In genomic region chr6:52102699-52103098, GRCm38 (mm10) we compare ENCODE assay signal across 15 mouse cellular contexts. TPM values are rescaled to one million over a fixed set of nuclear protein-coding genes. Genes with fewer than 3 reads are reported as not detected.
DNase-seq lines count a peak whose midpoint lies in the region; ATAC-seq and TF ChIP-seq lines count a peak whose summit lies in the region.
"Had no signal": no experiment of that assay in that cellular context is flagged by ENCODE, and none has a peak within 500 bp of the region (broad histone marks: within the 10 kb centered on the region; RNA-seq: fewer than 3 reads in every experiment).

No protein-coding gene starts in this region.

- no peaks in the 10 kb centered on the region for H3K27me3 ChIP-seq in midbrain, embryonic 14.5 days (ENCODE audit: control insufficient read depth, insufficient read depth, low read length)
- no peaks in the 10 kb centered on the region for H3K27me3 ChIP-seq in midbrain, embryonic 16.5 days (ENCODE audit: control insufficient read depth, insufficient read depth, low read depth, low read length)
- H3K27me3 ChIP-seq in embryonic facial prominence, embryonic 14.5 days (replicated peaks; ENCODE audit: control insufficient read depth, insufficient read depth, low read length) = 0 out of 2 replicates have a peak, but pooled peaks cover 3% of the 10 kb centered on the region
- no peaks in the 10 kb centered on the region for H3K27me3 ChIP-seq in stomach, postnatal 0 days (ENCODE audit: control insufficient read depth, insufficient read depth, low read length)
- H3K27me3 ChIP-seq: forebrain, embryonic 13.5 days; midbrain, embryonic 15.5 days had no signal

- no peak for TF ChIP-seq EP300 in stomach, postnatal 0 days (optimal IDR thresholded peaks at IDR 0.05)

- WGBS in midbrain, embryonic 14.5 days = 67% methylated on average over 8 of the region's 8 CpGs
- WGBS in midbrain, embryonic 16.5 days = 57% methylated on average over 8 of the region's 8 CpGs
- WGBS in embryonic facial prominence, embryonic 14.5 days = 48% methylated on average over 8 of the region's 8 CpGs
- 30% methylated on average over 8 of the region's 8 CpGs for WGBS in stomach, postnatal 0 days

- ATAC-seq in midbrain, embryonic 14.5 days (ENCODE audit: low FRiP score, low TSS enrichment) = no peak
- ATAC-seq in midbrain, embryonic 16.5 days = no peak
- ATAC-seq in embryonic facial prominence, embryonic 14.5 days (ENCODE audit: low read depth) = no peak
- ATAC-seq in stomach, postnatal 0 days (ENCODE audit: low FRiP score, low TSS enrichment) = no peak
- ATAC-seq in cerebellum, adult (ENCODE audit: insufficient number of reproducible peaks, low FRiP score, low TSS enrichment) = no peak
- ATAC-seq: CD4-positive, CD25-positive, alpha-beta regulatory T cell, adult 4 months; forebrain, embryonic 13.5 days; midbrain, embryonic 15.5 days had no signal

- H3K9me3 ChIP-seq in midbrain, embryonic 14.5 days (ENCODE audit: control insufficient read depth, low read length) = no peaks in the 10 kb centered on the region
- no peaks in the 10 kb centered on the region for H3K9me3 ChIP-seq in midbrain, embryonic 16.5 days (replicated peaks; ENCODE audit: control insufficient read depth, low read length, poor library complexity, severe bottlenecking)
- no peaks in the 10 kb centered on the region for H3K9me3 ChIP-seq in embryonic facial prominence, embryonic 14.5 days (ENCODE audit: control insufficient read depth, low read length)
- no peaks in the 10 kb centered on the region for H3K9me3 ChIP-seq in stomach, postnatal 0 days (ENCODE audit: control insufficient read depth, low read length)
- H3K9me3 ChIP-seq: forebrain, embryonic 13.5 days; heart, embryonic 15.5 days; limb, embryonic 12.5 days; midbrain, embryonic 15.5 days had no signal

- TF ChIP-seq CTCF in stomach, postnatal 0 days (IDR thresholded peaks at IDR 0.05; ENCODE audit: low read depth) = 0 out of 2 replicates have a peak, but pooled peaks have one; percentile 9

- no peaks in the 10 kb centered on the region for H3K4me1 ChIP-seq in midbrain, embryonic 14.5 days (ENCODE audit: control insufficient read depth, insufficient read depth, low read length)
- H3K4me1 ChIP-seq in midbrain, embryonic 16.5 days (ENCODE audit: control insufficient read depth, insufficient read depth, low read length) = no peaks in the 10 kb centered on the region
- no peaks in the 10 kb centered on the region for H3K4me1 ChIP-seq in embryonic facial prominence, embryonic 14.5 days (ENCODE audit: control insufficient read depth, insufficient read depth, low read length)
- H3K4me1 ChIP-seq in stomach, postnatal 0 days (replicated peaks; ENCODE audit: control insufficient read depth, insufficient read depth) = no peaks in the 10 kb centered on the region
- H3K4me1 ChIP-seq: heart, embryonic 15.5 days had no signal

- peak; percentile 15 to 17 for DNase-seq in heart, adult 18-20 months
- no peak for DNase-seq in heart, adult 9 months (ENCODE audit: low spot score in 2 of 2)
- DNase-seq in midbrain, embryonic 14.5 days = peak; percentile 26
- peak; percentile 41 for DNase-seq in embryonic facial prominence, embryonic 14.5 days (ENCODE audit: low spot score)
- no peak for DNase-seq in stomach, postnatal 0 days (ENCODE audit: low spot score)
- DNase-seq in cerebellum, postnatal 36 days = no peak

- H3K4me2 ChIP-seq in midbrain, embryonic 14.5 days (ENCODE audit: low read length) = no peak overlapping the region
- no peak overlapping the region for H3K4me2 ChIP-seq in midbrain, embryonic 16.5 days (ENCODE audit: low read length)
- H3K4me2 ChIP-seq in embryonic facial prominence, embryonic 14.5 days (ENCODE audit: low read depth, low read length) = no peak overlapping the region
- no peak overlapping the region for H3K4me2 ChIP-seq in stomach, postnatal 0 days (replicated peaks; ENCODE audit: low read depth)
- H3K4me2 ChIP-seq: forebrain, embryonic 13.5 days; heart, embryonic 15.5 days; limb, embryonic 12.5 days; midbrain, embryonic 15.5 days had no signal

- H3K27ac ChIP-seq in midbrain, embryonic 14.5 days (replicated peaks; ENCODE audit: low read depth, low read length) = no peak overlapping the region
- H3K27ac ChIP-seq in midbrain, embryonic 16.5 days (ENCODE audit: low read length) = no peak overlapping the region
- H3K27ac ChIP-seq in embryonic facial prominence, embryonic 14.5 days (replicated peaks; ENCODE audit: low read depth, low read length) = no peak overlapping the region
- no peak overlapping the region for H3K27ac ChIP-seq in stomach, postnatal 0 days (replicated peaks)
- H3K27ac ChIP-seq: forebrain, embryonic 13.5 days; heart, embryonic 15.5 days; limb, embryonic 12.5 days; midbrain, embryonic 15.5 days had no signal

- H3K9ac ChIP-seq in midbrain, embryonic 14.5 days (replicated peaks; ENCODE audit: low read length) = no peak overlapping the region
- H3K9ac ChIP-seq in midbrain, embryonic 16.5 days (ENCODE audit: low read depth, low read length) = no peak overlapping the region
- no peak overlapping the region for H3K9ac ChIP-seq in embryonic facial prominence, embryonic 14.5 days (ENCODE audit: low read depth, low read length)
- H3K9ac ChIP-seq in stomach, postnatal 0 days (ENCODE audit: low read length) = no peak overlapping the region
- H3K9ac ChIP-seq: forebrain, embryonic 13.5 days; heart, embryonic 15.5 days; limb, embryonic 12.5 days; midbrain, embryonic 15.5 days had no signal

- H3K4me3 ChIP-seq in midbrain, embryonic 14.5 days (replicated peaks; ENCODE audit: low read depth, low read length) = no peak overlapping the region
- no peak overlapping the region for H3K4me3 ChIP-seq in midbrain, embryonic 16.5 days (ENCODE audit: low read depth, low read length)
- no peak overlapping the region for H3K4me3 ChIP-seq in embryonic facial prominence, embryonic 14.5 days (ENCODE audit: low read depth, low read length)
- no peak overlapping the region for H3K4me3 ChIP-seq in stomach, postnatal 0 days (ENCODE audit: low read depth, low read length)
- H3K4me3 ChIP-seq: forebrain, embryonic 13.5 days; heart, embryonic 15.5 days; limb, embryonic 12.5 days; midbrain, embryonic 15.5 days had no signal

- H3K36me3 ChIP-seq in midbrain, embryonic 14.5 days (ENCODE audit: control insufficient read depth, insufficient read depth, low read length) = no peaks in the 10 kb centered on the region
- H3K36me3 ChIP-seq in midbrain, embryonic 16.5 days (ENCODE audit: control insufficient read depth, insufficient read depth, low read length) = no peaks in the 10 kb centered on the region
- no peaks in the 10 kb centered on the region for H3K36me3 ChIP-seq in embryonic facial prominence, embryonic 14.5 days (ENCODE audit: control insufficient read depth, insufficient read depth, low read length)
- no peaks in the 10 kb centered on the region for H3K36me3 ChIP-seq in stomach, postnatal 0 days (ENCODE audit: control insufficient read depth, insufficient read depth, low read length)
- H3K36me3 ChIP-seq: heart, embryonic 15.5 days; limb, embryonic 12.5 days; midbrain, embryonic 15.5 days had no signal

RNA-seq across cellular contexts. Expression of gene Hoxa1, which starts 55.4 kb away (rescaled TPM):
- total RNA-seq in heart, adult 18-20 months (2021) = under 1 TPM; 0.12 to 0.23 TPM
- 0.26 and 0.61 TPM in 2 replicates for polyA plus RNA-seq in midbrain, embryonic 14.5 days (2014; fragmentation: Nextera tagmentation; extraction: Ambion mirVana)
- polyA plus RNA-seq in midbrain, embryonic 16.5 days (2015; fragmentation: Nextera tagmentation; extraction: Ambion mirVana) = 0.20 TPM in 1 of 2 replicates, not detected in the other
- 1.4 and 1.7 TPM in 2 replicates for polyA plus RNA-seq in embryonic facial prominence, embryonic 14.5 days (2014; fragmentation: Nextera tagmentation; extraction: Ambion mirVana)
- 0.35 and 0.56 TPM in 2 replicates for polyA plus RNA-seq in stomach, postnatal 0 days (2015; fragmentation: Nextera tagmentation; extraction: Ambion mirVana)
- total RNA-seq: common myeloid progenitor, adult 5-6 weeks; layer of hippocampus, adult 18-20 months had no signal
- polyA plus RNA-seq: CD4-positive, CD25-positive, alpha-beta regulatory T cell, adult 4 months; forebrain, embryonic 13.5 days had no signal

Comparison
In these comparisons a context has a peak if more than half of its experiments do, and no peak if none do; other contexts are left out.
1. DNase-seq: peak in heart, adult 18-20 months (2 of 2), midbrain, embryonic 14.5 days (single experiment) and embryonic facial prominence, embryonic 14.5 days (single experiment); none in heart, adult 9 months (0 of 2), stomach, postnatal 0 days (single experiment) and cerebellum, postnatal 36 days (0 of 2).